Mouse (Mus musculus): Measurements from ENCODE around the gene Bhlhe23. TPM values are rescaled to one million over a fixed set of nuclear protein-coding genes. Genes with fewer than 3 reads are reported as not detected.

Gene Bhlhe23
- total RNA-seq (2012; rRNA removed) = not detected in 2 replicates
- not detected for polyA plus RNA-seq (2012; ENCODE audit: insufficient read depth in 1 of 2, insufficient read length in 2 of 2, low read depth in 1 of 2, low replicate concordance in 2 of 2, missing spikeins in 1 of 2)

- no peak for DNase-seq (ENCODE audit: low read depth, low spot score)
- Histone ChIP-seq H3K9me3 (replicated peaks; ENCODE audit: insufficient read depth, low read length) (no peaks in the 10 kb centered on the region), H3K27ac (ENCODE audit: control insufficient read depth, low read depth, low read length) (no peak within 1 kb of the TSS), H3K9ac (ENCODE audit: control insufficient read depth, low read depth, low read length, poor library complexity, severe bottlenecking) (no peak within 1 kb of the TSS), H3K36me3 (ENCODE audit: control insufficient read depth in 1 of 2, insufficient read depth in 2 of 2, low read length in 2 of 2) (no peaks in the 10 kb centered on the region), H3K27me3 (ENCODE audit: control insufficient read depth in 1 of 2, insufficient read depth in 2 of 2, low read length in 2 of 2) (peaks cover 0 to 3% of the 10 kb centered on the region in 2 experiments; a peak in 2 of 4 replicates), H3K79me2 (ENCODE audit: control insufficient read depth, insufficient read depth, low read length, poor library complexity) (no peaks in the 10 kb centered on the region), H3K4me3 (ENCODE audit: control insufficient read depth in 1 of 2, insufficient read depth in 1 of 2, low read depth in 2 of 2, low read length in 2 of 2) (no peak within 1 kb of the TSS), H3K4me1 (ENCODE audit: control insufficient read depth in 1 of 2, insufficient read depth in 2 of 2, low read length in 2 of 2) (no peaks in the 10 kb centered on the region)
- TF ChIP-seq UBTF (IDR thresholded peaks at IDR 0.05; ENCODE audit: borderline replicate concordance, insufficient read depth, low read depth, low read length) (no peak), POLR2A (IDR thresholded peaks at IDR 0.05; ENCODE audit: control insufficient read depth in 1 of 2, insufficient read depth in 1 of 2, low read depth in 1 of 2, low read length in 2 of 2, poor library complexity in 1 of 2) (no peak)
Measured at GRCm38 (mm10) chr2:180776793-180777192, at the start of gene Bhlhe23. Gene Bhlhe23, minus strand, starts transcription at chr2:180776900.

GRCm38 (mm10) chr2:180825147-180825941 lies 48.6 kb upstream of the Bhlhe23 start:
- H3K9ac ChIP-seq (ENCODE audit: control insufficient read depth, low read depth, low read length, poor library complexity, severe bottlenecking) = no peak overlapping the region
- H3K36me3 ChIP-seq (ENCODE audit: control insufficient read depth in 1 of 2, insufficient read depth in 2 of 2, low read length in 2 of 2) = no peaks in the 10 kb centered on the region
- H3K79me2 ChIP-seq (ENCODE audit: control insufficient read depth, insufficient read depth, low read length, poor library complexity) = no peaks in the 10 kb centered on the region
- H3K9me3 ChIP-seq (replicated peaks; ENCODE audit: insufficient read depth, low read length) = no peaks in the 10 kb centered on the region
- H3K27me3 ChIP-seq (ENCODE audit: control insufficient read depth in 1 of 2, insufficient read depth in 2 of 2, low read length in 2 of 2) = peaks cover 0 to 2% of the 10 kb centered on the region in 2 experiments; a peak in 3 of 4 replicates
- no peaks in the 10 kb centered on the region for H3K4me1 ChIP-seq (ENCODE audit: control insufficient read depth in 1 of 2, insufficient read depth in 2 of 2, low read length in 2 of 2)
- no peak overlapping the region for H3K4me3 ChIP-seq (ENCODE audit: control insufficient read depth in 1 of 2, insufficient read depth in 1 of 2, low read depth in 2 of 2, low read length in 2 of 2)
- H3K27ac ChIP-seq (ENCODE audit: control insufficient read depth, low read depth, low read length) = no peak overlapping the region
- no peak for TF ChIP-seq MYB (IDR thresholded peaks at IDR 0.05; ENCODE audit: low read depth, low read length)
- no peak for TF ChIP-seq ZC3H11A (IDR thresholded peaks at IDR 0.05; ENCODE audit: low read depth, low read length)
- no peak for TF ChIP-seq TCF12 (IDR thresholded peaks at IDR 0.05; ENCODE audit: low read depth, low read length)
- TF ChIP-seq TAL1 (IDR thresholded peaks at IDR 0.05; ENCODE audit: low read length) = no peak
- TF ChIP-seq POLR2AphosphoS5 (IDR thresholded peaks at IDR 0.05; ENCODE audit: borderline replicate concordance, low read depth, low read length) = no peak
- no peak for TF ChIP-seq RCOR1 (IDR thresholded peaks at IDR 0.05; ENCODE audit: low read depth, low read length)
- TF ChIP-seq MAZ (IDR thresholded peaks at IDR 0.05; ENCODE audit: low read depth, low read length) = no peak
- no peak for TF ChIP-seq MAX (IDR thresholded peaks at IDR 0.05; ENCODE audit: low read length)
- no peak for TF ChIP-seq MEF2A (IDR thresholded peaks at IDR 0.05; ENCODE audit: extremely low read depth, insufficient replicate concordance, low read depth, low read length, poor library complexity, severe bottlenecking)
- no peak for TF ChIP-seq TBP (IDR thresholded peaks at IDR 0.05; ENCODE audit: low read depth, low read length)
- TF ChIP-seq KAT2A (conservative IDR thresholded peaks at IDR 0.05; ENCODE audit: low read depth, low read length) = no peak
- no peak for TF ChIP-seq GABPA (IDR thresholded peaks at IDR 0.05; ENCODE audit: low read depth, low read length)
- TF ChIP-seq POLR2A (IDR thresholded peaks at IDR 0.05; ENCODE audit: control insufficient read depth in 1 of 2, insufficient read depth in 1 of 2, low read depth in 1 of 2, low read length in 2 of 2, poor library complexity in 1 of 2) = no peak
- no peak for TF ChIP-seq ETS1 (IDR thresholded peaks at IDR 0.05; ENCODE audit: low read depth, low read length)
- no peak for TF ChIP-seq CHD2 (IDR thresholded peaks at IDR 0.05; ENCODE audit: low read length)
- TF ChIP-seq RAD21 (IDR thresholded peaks at IDR 0.05; ENCODE audit: low read depth, low read length) = no peak
- no peak for TF ChIP-seq ZKSCAN1 (IDR thresholded peaks at IDR 0.05; ENCODE audit: low read depth, low read length)
- no peak for DNase-seq (ENCODE audit: low read depth, low spot score)

Measured in MEL (cell line).